7 mouse cellular contexts compared by ENCODE assay signal in the genomic region with DNA sequence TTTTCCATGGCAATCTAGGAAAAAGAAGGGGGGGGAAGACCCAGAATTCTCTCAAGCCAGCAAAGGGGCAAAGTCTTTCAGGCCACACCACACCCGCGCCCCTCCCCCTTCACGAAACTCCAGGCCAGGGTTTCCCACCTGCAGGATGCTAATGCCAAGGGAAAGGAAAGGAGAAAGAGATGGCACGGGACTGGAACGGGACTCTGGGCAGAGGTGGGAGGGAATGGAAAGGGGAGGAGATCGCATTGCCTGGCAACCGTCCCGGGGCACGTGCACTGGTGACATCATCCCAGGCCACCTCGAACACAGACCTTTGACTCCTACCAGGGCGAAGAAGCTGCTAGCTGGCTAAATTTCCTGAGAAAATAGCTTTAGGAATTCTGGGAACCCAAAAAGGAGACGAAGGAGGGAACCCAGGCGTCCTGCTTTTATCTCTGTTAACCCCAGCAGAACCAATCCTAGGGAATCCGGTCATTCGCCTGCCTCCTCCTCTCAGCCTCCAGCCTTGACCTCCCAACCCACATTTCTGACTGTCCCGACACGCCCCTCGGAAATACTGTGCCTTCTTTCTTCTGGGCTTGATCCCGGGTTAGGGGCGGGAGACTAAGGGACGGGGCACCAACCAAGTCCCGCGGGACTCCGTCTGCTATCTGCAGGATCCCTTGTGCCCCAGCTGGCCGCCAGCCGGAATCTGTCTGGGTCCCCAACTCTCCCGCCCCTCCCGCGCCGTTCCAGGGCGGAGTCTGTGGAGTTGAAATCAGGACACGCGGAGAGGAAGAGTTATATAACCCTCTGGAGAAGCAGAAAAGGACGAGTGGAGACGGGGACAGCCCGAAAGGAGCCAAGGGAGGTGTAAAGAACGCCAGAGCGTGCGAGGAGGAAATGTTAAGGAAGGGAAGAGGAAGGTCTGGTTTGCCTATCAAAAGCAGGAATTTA. TPM values are rescaled to one million over a fixed set of nuclear protein-coding genes. Genes with fewer than 3 reads are reported as not detected.
A peak's percentile ranks its signal among the peaks of the same experiment; 100 is the strongest.
DNase-seq lines count a peak whose midpoint lies in the region; ATAC-seq lines count a peak whose summit lies in the region.

No protein-coding gene starts in this region.

- peak; percentile 6; the same call in 1 of the 2 replicates for ATAC-seq in embryonic facial prominence, embryonic 12.5 days (ENCODE audit: insufficient number of reproducible peaks, insufficient read depth, low FRiP score, low TSS enrichment)
- peak; percentile 28; the same call in 1 of the 2 replicates for ATAC-seq in limb, embryonic 11.5 days (ENCODE audit: insufficient number of reproducible peaks, low FRiP score, low TSS enrichment, low read depth)
- peak; percentile 40 for ATAC-seq in midbrain, embryonic 12.5 days (ENCODE audit: low FRiP score, low read depth)

- H3K4me1 ChIP-seq in embryonic facial prominence, embryonic 12.5 days: peaks cover 56% of the 10 kb centered on the region
- peaks cover 44% of the 10 kb centered on the region for H3K4me1 ChIP-seq in limb, embryonic 11.5 days (ENCODE audit: control insufficient read depth, insufficient read depth, low read length)
- H3K4me1 ChIP-seq in midbrain, embryonic 12.5 days: peaks cover 67% of the 10 kb centered on the region

- DNase-seq in adrenal gland, postnatal 25 days: peak; percentile 97
- DNase-seq in heart, adult 18-20 months: peak; percentile 95 to 96
- peak; percentile 97 for DNase-seq in kidney, adult 18-20 months
- peak; percentile 94 for DNase-seq in limb, embryonic 11.5 days (ENCODE audit: low spot score)
- peak; percentile 97 for DNase-seq in skeletal muscle tissue, adult 2 months (ENCODE audit: low read depth, low spot score)

- H3K9ac ChIP-seq in embryonic facial prominence, embryonic 12.5 days: peak overlapping the region; percentile 55
- peak overlapping the region; percentile 63 for H3K9ac ChIP-seq in limb, embryonic 11.5 days (ENCODE audit: low read length)
- H3K9ac ChIP-seq in midbrain, embryonic 12.5 days (replicated peaks): peak overlapping the region; percentile 63

- H3K27ac ChIP-seq in embryonic facial prominence, embryonic 12.5 days: peak overlapping the region; percentile 99
- peak overlapping the region; percentile 97 for H3K27ac ChIP-seq in limb, embryonic 11.5 days (replicated peaks; ENCODE audit: low read depth, low read length)
- peak overlapping the region; percentile 98 for H3K27ac ChIP-seq in midbrain, embryonic 12.5 days (replicated peaks)

- WGBS in embryonic facial prominence, embryonic 12.5 days: under 1% methylated on average over 39 of the region's 39 CpGs
- under 1% methylated on average over 39 of the region's 39 CpGs for WGBS in limb, embryonic 11.5 days
- WGBS in midbrain, embryonic 12.5 days: under 1% methylated on average over 39 of the region's 39 CpGs

- peak overlapping the region; percentile 98 for H3K4me2 ChIP-seq in embryonic facial prominence, embryonic 12.5 days (replicated peaks)
- H3K4me2 ChIP-seq in limb, embryonic 11.5 days (ENCODE audit: low read depth, severe bottlenecking): peak overlapping the region; percentile 84
- peak overlapping the region; percentile 98 for H3K4me2 ChIP-seq in midbrain, embryonic 12.5 days (replicated peaks)

- H3K36me3 ChIP-seq in embryonic facial prominence, embryonic 12.5 days: peaks cover 4% of the 10 kb centered on the region
- no peaks in the 10 kb centered on the region for H3K36me3 ChIP-seq in limb, embryonic 11.5 days (ENCODE audit: control insufficient read depth, insufficient read depth, low read length)
- peaks cover 7% of the 10 kb centered on the region for H3K36me3 ChIP-seq in midbrain, embryonic 12.5 days

- H3K4me3 ChIP-seq in embryonic facial prominence, embryonic 12.5 days: peak overlapping the region; percentile 84
- H3K4me3 ChIP-seq in limb, embryonic 11.5 days (ENCODE audit: low read depth, low read length): peak overlapping the region; percentile 70
- peak overlapping the region; percentile 64 for H3K4me3 ChIP-seq in midbrain, embryonic 12.5 days

- peaks cover 22% of the 10 kb centered on the region for H3K27me3 ChIP-seq in embryonic facial prominence, embryonic 12.5 days
- peaks cover 12% of the 10 kb centered on the region; the same call in 1 of the 2 replicates for H3K27me3 ChIP-seq in limb, embryonic 11.5 days (ENCODE audit: control insufficient read depth, insufficient read depth, low read length)
- peaks cover 33% of the 10 kb centered on the region for H3K27me3 ChIP-seq in midbrain, embryonic 12.5 days

- no peaks in the 10 kb centered on the region for H3K9me3 ChIP-seq in embryonic facial prominence, embryonic 12.5 days
- no peaks in the 10 kb centered on the region for H3K9me3 ChIP-seq in limb, embryonic 11.5 days (ENCODE audit: control insufficient read depth, low read length)
- H3K9me3 ChIP-seq in midbrain, embryonic 12.5 days: no peaks in the 10 kb centered on the region

RNA-seq across cellular contexts. Expression of gene Kdm6b, which starts 4.2 kb away (rescaled TPM):
- 45.1 and 46.2 TPM in 2 replicates for total RNA-seq in adrenal gland, postnatal 25 days (2021)
- 42.3 and 43.4 TPM in 2 replicates for polyA plus RNA-seq in embryonic facial prominence, embryonic 12.5 days (2016; fragmentation: Nextera tagmentation; extraction: Ambion mirVana)
- 10 to 100 TPM; 15.8 to 18.0 TPM for total RNA-seq in heart, adult 18-20 months (2021)
- 42.4 and 44.5 TPM in 2 replicates for polyA plus RNA-seq in limb, embryonic 11.5 days (2014; fragmentation: Nextera tagmentation; extraction: Ambion mirVana)
- polyA plus RNA-seq in midbrain, embryonic 12.5 days (2016; fragmentation: Nextera tagmentation; extraction: Ambion mirVana): 48.7 and 50.7 TPM in 2 replicates

RNA-seq across cellular contexts. Expression of gene Tmem88, which starts 19.7 kb away (rescaled TPM):
- 13.9 and 16.9 TPM in 2 replicates for total RNA-seq in adrenal gland, postnatal 25 days (2021)
- polyA plus RNA-seq in embryonic facial prominence, embryonic 12.5 days (2016; fragmentation: Nextera tagmentation; extraction: Ambion mirVana): 18.1 and 21.3 TPM in 2 replicates
- 10 to 100 TPM; 10.3 to 14.3 TPM for total RNA-seq in heart, adult 18-20 months (2021)
- polyA plus RNA-seq in limb, embryonic 11.5 days (2014; fragmentation: Nextera tagmentation; extraction: Ambion mirVana): 22.7 and 23.6 TPM in 2 replicates
- polyA plus RNA-seq in midbrain, embryonic 12.5 days (2016; fragmentation: Nextera tagmentation; extraction: Ambion mirVana): 11.4 and 12.1 TPM in 2 replicates

RNA-seq across cellular contexts. Expression of gene Cyb5d1, which starts 22.3 kb away (rescaled TPM):
- 43.5 and 51.0 TPM in 2 replicates for total RNA-seq in adrenal gland, postnatal 25 days (2021)
- polyA plus RNA-seq in embryonic facial prominence, embryonic 12.5 days (2016; fragmentation: Nextera tagmentation; extraction: Ambion mirVana): 44.6 and 50.0 TPM in 2 replicates
- 10 to 100 TPM; 30.2 to 32.2 TPM for total RNA-seq in heart, adult 18-20 months (2021)
- polyA plus RNA-seq in limb, embryonic 11.5 days (2014; fragmentation: Nextera tagmentation; extraction: Ambion mirVana): 29.2 and 37.0 TPM in 2 replicates
- polyA plus RNA-seq in midbrain, embryonic 12.5 days (2016; fragmentation: Nextera tagmentation; extraction: Ambion mirVana): 52.9 and 53.8 TPM in 2 replicates

RNA-seq across cellular contexts. Expression of gene Naa38, which starts 22.4 kb away (rescaled TPM):
- total RNA-seq in adrenal gland, postnatal 25 days (2021): 127 and 149 TPM in 2 replicates
- 126 and 129 TPM in 2 replicates for polyA plus RNA-seq in embryonic facial prominence, embryonic 12.5 days (2016; fragmentation: Nextera tagmentation; extraction: Ambion mirVana)
- total RNA-seq in heart, adult 18-20 months (2021): 100 to 1,000 TPM; 112 to 118 TPM
- polyA plus RNA-seq in limb, embryonic 11.5 days (2014; fragmentation: Nextera tagmentation; extraction: Ambion mirVana): 129 and 141 TPM in 2 replicates
- polyA plus RNA-seq in midbrain, embryonic 12.5 days (2016; fragmentation: Nextera tagmentation; extraction: Ambion mirVana): 98.9 and 105 TPM in 2 replicates

RNA-seq across cellular contexts. Expression of gene Chd3, which starts 48.5 kb away (rescaled TPM):
- 105 and 111 TPM in 2 replicates for total RNA-seq in adrenal gland, postnatal 25 days (2021)
- 130 and 135 TPM in 2 replicates for polyA plus RNA-seq in embryonic facial prominence, embryonic 12.5 days (2016; fragmentation: Nextera tagmentation; extraction: Ambion mirVana)
- 10 to 100 TPM; 16.2 to 26.3 TPM for total RNA-seq in heart, adult 18-20 months (2021)
- 58.6 and 68.0 TPM in 2 replicates for polyA plus RNA-seq in limb, embryonic 11.5 days (2014; fragmentation: Nextera tagmentation; extraction: Ambion mirVana)
- polyA plus RNA-seq in midbrain, embryonic 12.5 days (2016; fragmentation: Nextera tagmentation; extraction: Ambion mirVana): 78.7 and 88.5 TPM in 2 replicates

Comparison
In these comparisons a context has a peak if more than half of its experiments do, and no peak if none do; other contexts are left out.
1. Peak in every context shown above with its lines: DNase-seq, ATAC-seq, H3K4me3 ChIP-seq and H3K27ac ChIP-seq.